Mouse (Mus musculus): ENCODE results near the gene Soga1.
A peak's percentile ranks its signal among the peaks of the same experiment; 100 is the strongest.

Gene Soga1

DNA sequence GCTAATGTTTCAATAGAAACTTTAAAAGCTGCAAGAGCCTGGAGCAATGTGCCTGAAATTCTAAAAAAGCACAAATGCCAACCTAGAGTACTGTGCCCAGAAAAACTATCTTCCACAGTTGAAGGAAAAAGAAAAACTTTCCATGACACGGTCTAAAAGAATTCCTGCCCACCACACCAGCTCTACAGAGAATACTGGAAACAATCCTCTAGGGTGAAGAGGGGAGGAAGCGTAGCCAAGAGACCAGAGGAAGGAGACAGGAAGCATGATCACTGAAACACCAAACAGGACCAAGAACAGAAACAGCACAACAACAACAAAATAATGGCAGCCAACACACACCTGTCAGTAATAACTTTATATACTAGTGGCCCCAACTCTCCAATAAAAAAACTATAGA is 99.0 kb downstream of the Soga1 start:
- DNase-seq, result no peak

DNA sequence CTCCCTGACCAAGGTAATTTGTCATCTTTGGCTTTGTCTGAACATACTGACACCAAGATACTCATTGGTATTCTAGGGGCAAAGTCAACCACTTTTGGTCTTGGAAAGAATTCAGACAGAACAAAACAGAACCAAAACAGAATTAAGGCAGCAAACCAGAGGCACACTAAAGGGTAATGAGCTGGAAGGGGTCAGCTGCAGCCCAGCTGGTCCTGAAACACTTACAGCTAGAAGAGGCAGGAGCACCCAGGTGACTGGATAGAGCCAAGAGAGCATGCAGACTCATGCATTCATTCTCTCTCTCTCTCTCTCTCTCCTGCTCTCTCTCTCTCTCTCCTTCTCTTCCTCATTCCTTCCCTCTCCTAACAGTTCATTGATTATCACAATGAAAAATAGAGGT is 102.3 kb downstream of the Soga1 start:
- DNase-seq, result no peak

- DNase-seq, result no peak
Measured at GRCm38 (mm10) chr2:156974967-156975366, 104.1 kb downstream of the Soga1 start.

- peak; percentile 68 for DNase-seq
Measured at GRCm38 (mm10) chr2:156973316-156974100, 105.5 kb downstream of the Soga1 start.

DNA sequence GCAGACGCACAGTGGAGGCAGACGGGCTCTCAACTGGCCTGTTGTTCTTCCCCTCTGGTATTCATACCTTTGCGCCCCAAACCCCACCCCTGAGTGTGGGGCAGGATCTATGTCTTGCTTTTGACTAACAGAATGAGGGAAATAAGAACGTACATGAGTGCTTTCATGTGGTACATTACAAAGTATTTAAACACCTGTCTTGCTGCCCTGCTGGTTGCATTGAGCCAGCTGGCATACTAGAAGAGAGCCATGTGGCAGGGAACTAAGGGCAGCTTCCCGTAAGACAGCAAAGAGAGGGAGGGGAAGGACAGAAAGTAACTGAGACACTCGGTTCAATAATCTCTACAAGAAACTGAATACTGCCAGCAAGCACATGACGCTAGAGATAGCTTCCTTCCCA is 108.8 kb downstream of the Soga1 start:
- no peak for DNase-seq

GRCm38 (mm10) chr2:156968501-156968900 is 110.6 kb downstream of the Soga1 start:
- DNase-seq, result no peak

DNA sequence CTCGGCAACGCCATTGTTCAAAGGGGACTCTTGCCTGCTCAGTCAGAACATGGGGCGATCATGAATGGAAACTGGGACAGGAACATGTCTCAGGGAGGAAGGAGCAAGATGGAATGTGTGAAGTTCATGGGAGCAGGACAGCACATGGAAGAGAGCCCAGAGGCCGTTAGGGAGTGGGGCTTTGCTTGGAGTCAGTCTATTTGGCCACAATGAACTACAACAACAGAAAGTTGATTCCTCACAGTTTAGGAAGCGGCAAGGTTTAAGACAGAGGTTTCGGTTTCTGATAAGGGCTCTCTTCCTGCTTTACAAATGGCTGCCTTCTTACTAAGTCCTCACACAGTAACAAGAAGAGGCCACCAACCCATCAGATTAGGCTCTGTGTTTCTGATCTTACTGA is 111.7 kb downstream of the Soga1 start:
- no peak for DNase-seq

Data from cerebellum, adult 11 months (tissue).